Mouse (Mus musculus): ENCODE measurements around the gene Ank2. TPM values are rescaled to one million over a fixed set of nuclear protein-coding genes. Genes with fewer than 3 reads are reported as not detected.

Gene Ank2
- total RNA-seq, 2 experiments from 2014 or later: 1,080 to 1,091 TPM

DNA sequence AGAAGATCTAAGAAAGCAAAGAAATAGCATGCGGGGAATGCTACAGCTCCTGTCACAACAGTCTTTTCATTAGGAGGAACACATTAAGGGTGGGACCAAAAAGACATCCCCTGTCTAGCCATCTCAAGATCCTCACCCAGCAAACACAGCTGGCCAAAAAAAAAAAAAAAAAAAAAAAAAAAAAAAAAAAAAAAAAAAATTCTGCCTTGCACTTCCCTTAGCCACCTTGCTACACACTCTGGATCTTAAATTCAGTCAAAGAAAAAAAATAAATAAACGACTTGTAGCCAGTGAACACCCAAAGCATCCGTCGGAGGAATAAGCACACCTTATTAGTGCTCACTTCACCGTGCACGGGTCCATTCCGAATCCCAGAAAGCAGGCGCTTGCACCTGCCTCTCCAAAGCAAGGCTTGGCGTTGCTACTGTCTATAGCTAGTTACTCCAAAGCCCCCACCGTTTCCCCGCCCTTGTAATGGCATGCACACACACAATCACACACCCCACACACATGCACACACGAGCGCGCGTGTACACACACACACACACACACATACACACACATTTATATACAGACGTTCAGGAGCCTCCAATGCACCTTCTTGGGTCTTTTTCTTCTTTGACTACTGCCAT is 273.9 kb downstream of the Ank2 start:
- intact Hi-C loops (cut with DNase I): no loop called here
- peak in 1 of 2 experiments; percentile 30 for DNase-seq (ENCODE audit: extremely low spot score in 1 of 2, low spot score in 2 of 2)

DNA sequence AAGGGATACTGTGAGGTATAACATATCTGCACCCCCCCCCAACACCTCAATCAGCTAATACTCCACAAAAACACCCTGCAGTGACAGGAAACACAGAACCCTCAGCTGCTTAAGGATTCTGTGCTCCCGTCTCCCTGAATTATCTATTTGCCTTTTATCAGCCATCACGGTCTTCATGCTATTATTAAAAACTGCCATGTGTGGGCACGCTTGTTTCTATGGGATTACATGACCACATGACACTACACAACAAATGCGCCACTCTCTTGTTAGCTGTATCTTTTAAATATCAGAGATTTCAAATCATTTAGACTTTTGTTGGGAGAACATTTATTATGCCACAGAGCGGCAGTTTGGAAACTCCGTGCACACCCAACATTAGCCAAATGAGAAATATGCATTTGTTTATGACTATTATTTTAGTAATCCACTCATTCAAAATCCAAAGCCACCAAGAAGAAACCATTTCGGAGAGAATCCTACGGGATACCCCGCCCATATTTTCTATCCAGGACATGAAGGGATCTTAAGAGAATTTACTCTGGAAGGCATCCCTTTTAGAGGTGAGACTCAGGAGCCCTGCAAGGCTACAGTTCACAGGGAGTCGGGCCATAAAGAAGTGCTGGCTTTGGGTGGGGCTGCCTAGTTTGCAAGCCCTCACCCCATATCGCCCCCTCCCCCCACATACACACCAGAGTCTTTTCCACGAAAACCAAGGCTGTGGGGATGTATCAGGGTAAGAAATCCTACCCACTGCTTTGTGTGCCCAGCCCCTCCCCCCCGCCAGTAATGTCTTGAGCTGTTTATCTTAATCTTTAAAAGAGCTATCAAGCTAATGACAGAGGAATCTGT is 274.6 kb downstream of the Ank2 start:
- peak; percentile 11 to 35 for DNase-seq (ENCODE audit: extremely low spot score in 1 of 2, low spot score in 2 of 2)
- intact Hi-C loops (cut with DNase I): no loop called here

DNA sequence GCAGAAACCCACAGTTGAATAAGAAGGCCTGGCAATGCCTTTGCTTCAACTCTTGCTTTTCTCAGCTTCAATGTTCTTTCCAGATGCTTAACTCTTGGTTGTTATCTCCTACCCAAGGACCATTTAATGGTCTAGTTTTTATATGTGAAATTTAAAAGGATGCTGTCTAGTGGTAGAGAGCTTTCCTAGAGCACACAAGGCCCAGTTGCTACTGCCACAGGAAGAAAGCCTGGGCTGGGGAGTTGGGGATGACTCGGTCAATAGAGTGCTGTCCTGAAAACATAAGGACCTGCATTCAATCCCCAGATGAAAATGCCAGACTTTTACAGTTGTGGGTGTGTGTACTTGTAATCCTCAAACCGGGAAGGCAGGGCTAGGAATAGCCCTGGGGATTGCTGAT is 277.1 kb downstream of the Ank2 start:
- DNase-seq (ENCODE audit: extremely low spot score in 1 of 2, low spot score in 2 of 2): no peak
- intact Hi-C loops (cut with DNase I): no loop called here

DNA sequence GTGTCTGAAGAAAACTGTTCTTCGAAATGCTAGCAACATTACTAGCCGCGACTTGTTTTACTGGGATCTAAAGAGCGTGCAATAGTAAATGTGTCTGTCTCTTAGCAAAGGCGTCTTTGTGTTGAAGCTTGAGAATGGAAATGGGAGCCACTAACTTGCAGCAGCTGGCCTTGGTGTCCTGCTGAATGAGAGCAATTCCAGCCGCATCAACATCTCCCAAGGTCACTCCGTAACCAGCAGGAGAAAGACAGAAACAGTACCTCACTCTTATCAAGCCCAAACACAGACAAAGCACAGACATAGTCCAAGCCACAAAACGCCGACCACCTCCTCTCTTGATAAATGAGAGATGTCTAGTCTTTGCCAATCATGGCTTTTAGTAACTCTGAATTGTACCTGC is 278.3 kb downstream of the Ank2 start:
- no peak for DNase-seq (ENCODE audit: extremely low spot score in 1 of 2, low spot score in 2 of 2)
- intact Hi-C loops (cut with DNase I): no loop called here

DNA sequence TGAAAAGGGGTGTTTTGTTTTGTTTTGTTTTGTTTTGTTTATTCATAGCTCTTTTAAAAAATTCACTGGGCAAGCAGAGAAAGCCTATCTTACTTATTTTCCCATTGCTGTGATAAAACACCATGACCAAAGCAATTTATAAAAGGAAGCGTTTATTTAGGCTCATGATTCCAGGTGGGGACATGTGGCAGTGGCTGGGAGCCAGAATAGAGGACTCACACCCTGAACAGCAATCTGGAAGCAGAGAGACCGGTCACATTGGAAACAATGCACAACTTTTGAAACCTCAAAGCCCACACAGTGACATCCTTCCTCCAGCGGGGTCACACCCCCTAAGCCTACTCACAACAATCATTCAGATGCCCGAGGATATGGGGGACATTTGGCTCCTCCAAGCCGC is 285.6 kb downstream of the Ank2 start:
- no peak for DNase-seq (ENCODE audit: extremely low spot score in 1 of 2, low spot score in 2 of 2)
- intact Hi-C loops (cut with DNase I): no loop called here

DNA sequence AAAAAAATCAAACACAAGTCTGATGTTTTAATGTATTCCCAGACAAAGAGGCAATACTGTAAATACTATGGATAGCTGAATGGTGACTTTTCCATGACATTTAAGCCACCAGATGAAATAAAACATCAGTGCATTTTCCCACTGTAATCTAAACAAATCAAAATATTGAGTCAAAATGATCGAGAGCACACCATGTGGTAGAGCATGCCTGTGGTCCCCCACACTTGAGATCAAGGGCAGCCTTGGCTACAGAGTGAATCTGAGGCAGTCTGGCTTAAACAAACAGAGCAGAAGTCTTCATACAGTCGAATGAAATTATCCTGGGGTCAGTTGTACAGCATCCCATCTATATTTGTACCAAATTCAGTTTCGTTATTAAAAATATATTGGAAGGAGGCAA is 288.0 kb downstream of the Ank2 start:
- no peak for DNase-seq (ENCODE audit: extremely low spot score in 1 of 2, low spot score in 2 of 2)
- intact Hi-C loops (cut with DNase I): no loop called here

DNA sequence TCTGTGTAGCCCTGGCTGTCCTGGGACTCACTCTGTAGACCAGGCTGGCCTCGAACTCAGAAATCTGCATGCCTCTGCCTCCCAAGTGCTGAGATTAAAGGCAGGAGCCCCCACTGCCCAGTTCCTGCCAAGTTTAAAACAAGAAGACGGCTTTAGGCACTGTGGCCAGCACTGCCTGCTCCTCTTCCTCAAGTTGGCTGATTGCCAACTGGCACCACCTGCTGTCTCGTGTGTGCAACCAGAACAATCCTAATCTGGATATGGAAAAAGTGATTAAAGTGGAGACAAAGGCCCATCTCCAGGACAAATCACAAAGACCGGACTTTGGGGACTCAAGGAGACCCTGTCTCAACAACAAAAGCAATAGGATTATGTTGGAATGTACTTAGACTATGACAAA is 288.6 kb downstream of the Ank2 start:
- peak in 1 of 2 experiments; percentile 30 for DNase-seq (ENCODE audit: extremely low spot score in 1 of 2, low spot score in 2 of 2)
- intact Hi-C loops (cut with DNase I): no loop called here

DNA sequence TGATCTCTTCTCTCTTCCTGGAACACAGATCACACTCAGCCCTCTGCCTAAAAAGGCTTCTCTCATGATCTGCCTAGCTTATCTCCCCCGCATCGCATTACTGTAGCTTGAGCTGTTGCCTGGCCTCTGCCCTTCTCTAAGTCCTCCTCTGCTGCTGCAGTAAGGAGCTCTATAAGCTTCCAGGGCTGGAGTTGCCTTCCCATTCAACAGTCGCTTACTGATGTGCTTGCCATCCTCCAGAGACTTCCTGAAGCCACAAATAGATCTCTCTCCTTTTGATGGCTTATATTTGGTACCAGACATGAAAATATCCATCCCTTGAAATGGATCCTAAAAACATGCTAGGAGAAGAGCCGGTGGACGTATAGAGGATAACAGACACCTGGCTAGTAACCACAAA is 290.3 kb downstream of the Ank2 start:
- intact Hi-C loops (cut with DNase I): no loop called here
- DNase-seq (ENCODE audit: extremely low spot score in 1 of 2, low spot score in 2 of 2): no peak

DNA sequence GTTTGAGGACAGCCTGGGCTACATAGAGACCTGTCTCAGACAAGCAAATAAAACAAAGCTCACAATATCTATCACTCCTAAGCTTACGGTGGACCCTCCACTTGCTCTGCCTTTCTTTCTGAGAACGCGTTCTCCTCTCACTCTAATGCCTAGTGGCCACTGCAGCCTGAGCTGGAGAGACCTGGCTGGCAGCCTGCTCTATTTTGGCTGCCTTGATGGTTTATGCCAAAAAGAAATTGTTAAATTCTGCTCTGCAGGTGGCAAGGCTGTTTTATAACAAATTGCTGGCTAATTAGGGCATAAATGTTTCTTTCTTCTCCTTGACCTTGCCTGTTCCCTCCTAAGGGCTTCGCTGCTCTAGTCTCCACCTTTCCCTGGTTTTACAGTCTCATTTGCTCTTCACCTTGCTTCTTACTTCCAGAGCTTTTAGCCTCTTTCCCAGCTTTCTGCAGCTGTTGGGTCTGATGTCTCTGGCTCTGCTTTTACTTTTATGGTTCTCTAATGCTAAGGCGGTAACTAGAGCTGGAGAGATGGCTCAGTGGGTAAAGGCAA is 293.2 kb downstream of the Ank2 start:
- no peak for DNase-seq (ENCODE audit: extremely low spot score in 1 of 2, low spot score in 2 of 2)
- intact Hi-C loops (cut with DNase I): no loop called here

DNA sequence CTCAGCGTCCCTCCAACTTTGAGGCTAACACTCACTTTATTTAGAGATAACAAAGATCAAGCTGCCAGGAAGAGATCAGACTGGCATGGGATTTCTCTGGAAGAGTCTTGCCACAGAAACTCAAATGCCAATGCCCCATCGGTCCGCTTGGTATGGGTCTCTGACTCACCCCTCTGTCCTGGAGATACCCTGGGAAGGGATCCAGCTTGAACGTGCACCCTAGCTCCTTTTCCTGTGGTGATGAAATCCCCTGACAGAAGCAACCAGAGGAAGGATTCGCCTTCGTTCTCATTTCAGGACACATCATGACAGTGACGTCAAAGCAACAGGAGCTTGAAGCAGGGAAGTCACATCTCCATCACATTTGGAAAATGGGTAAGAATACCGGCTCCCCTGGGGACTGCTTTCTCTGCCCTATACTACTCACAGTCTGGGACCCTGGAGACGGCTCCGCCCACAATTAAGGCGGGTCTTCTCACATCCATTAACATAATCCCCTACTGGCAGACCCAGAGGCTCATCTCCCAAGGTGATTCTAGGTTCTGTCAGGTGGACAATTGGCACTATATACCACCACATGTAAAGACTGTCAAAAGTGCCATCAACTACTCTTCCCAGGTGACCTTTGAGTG is 296.6 kb downstream of the Ank2 start:
- no peak for DNase-seq (ENCODE audit: extremely low spot score in 1 of 2, low spot score in 2 of 2)
- intact Hi-C loops (cut with DNase I): no loop called here

DNA sequence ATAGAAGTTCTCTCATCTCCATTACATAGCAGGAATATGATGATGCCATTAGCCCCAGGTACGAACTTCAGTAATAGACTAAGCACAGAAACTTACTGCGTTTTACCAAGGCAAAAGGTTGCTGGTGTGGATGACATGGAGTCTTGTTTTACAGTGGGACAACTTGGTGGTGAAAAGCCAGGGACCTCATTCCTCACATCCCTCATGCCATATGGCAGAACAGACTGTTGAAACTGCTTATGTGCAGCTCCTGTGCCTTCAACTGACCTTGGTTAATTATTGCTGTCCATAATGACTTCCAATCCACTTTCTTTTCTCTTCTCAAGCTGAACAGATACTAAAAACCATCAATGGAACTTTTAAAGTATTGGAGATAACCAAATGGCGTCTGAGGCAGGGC is 298.4 kb downstream of the Ank2 start:
- DNase-seq (ENCODE audit: extremely low spot score in 1 of 2, low spot score in 2 of 2): no peak
- intact Hi-C loops (cut with DNase I): no loop called here

DNA sequence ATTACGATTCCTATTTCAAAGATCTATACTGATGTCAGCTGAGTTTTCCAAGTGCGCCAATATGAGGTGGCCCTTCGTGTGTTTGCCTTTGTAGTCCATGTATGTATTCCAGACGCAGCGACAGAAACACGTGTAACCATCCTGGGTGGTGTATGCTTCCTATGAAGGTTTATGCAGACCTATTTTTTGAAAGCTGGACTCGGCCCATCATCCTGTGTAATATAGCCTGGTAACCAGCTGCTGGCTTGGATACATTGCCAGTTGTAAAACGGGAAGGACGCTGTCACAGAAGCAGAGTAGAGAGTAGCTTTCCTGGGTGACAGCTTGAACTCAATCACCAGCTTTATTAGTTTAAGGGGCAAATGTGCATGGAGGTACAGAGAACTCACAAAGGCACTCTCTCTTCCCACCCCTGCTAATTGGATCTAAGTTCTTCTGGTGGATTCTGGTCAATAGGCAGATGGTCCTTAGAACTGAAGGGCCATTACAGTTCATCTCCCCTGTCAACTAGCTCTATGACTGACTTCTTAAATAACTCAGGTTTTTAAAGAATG is 300.0 kb downstream of the Ank2 start:
- no peak for DNase-seq (ENCODE audit: extremely low spot score in 1 of 2, low spot score in 2 of 2)
- intact Hi-C loops (cut with DNase I): no loop called here

DNA sequence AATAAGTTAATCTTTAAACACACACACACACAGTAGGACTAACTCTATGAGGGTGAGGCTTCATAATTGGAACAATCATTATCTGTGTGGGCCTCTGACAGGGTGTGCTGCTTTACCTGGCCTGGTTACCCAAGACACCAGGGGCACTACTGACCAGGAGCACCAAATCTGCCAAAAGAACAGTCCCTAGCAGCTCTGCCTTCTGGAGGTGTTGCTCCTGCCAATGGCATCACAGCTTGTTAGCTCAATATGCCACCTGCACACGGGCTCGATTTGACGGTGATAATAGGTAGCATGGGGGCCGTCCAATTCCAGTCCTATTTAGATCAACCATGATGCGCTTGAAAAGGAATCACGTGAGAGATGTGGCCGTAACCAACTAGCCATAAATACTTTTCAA is 300.5 kb downstream of the Ank2 start:
- DNase-seq (ENCODE audit: extremely low spot score in 1 of 2, low spot score in 2 of 2): no peak
- intact Hi-C loops (cut with DNase I): no loop called here

DNA sequence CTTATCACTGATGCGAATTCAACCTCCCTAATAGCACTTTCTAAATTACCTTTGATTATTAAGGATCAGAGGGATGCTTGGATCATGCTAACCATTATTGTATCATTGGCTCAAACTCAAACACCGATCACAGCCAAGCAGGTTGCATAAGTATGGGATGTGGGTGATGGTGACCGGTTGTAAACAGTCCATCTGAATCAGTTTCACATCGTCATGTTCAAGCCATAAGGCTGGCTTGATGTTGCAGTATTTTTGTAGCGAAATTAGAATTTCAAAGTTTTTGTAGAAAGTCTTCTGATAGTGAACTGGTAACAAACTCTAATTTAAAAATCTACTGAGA is 310.4 kb downstream of the Ank2 start:
- no peak for DNase-seq (ENCODE audit: extremely low spot score in 1 of 2, low spot score in 2 of 2)
- intact Hi-C loops (cut with DNase I): loop anchor here (10.0 kb wide), 1 partner anchor 366 kb away; the partner anchor contains the start of genes Larp7 and Zgrf1

DNA sequence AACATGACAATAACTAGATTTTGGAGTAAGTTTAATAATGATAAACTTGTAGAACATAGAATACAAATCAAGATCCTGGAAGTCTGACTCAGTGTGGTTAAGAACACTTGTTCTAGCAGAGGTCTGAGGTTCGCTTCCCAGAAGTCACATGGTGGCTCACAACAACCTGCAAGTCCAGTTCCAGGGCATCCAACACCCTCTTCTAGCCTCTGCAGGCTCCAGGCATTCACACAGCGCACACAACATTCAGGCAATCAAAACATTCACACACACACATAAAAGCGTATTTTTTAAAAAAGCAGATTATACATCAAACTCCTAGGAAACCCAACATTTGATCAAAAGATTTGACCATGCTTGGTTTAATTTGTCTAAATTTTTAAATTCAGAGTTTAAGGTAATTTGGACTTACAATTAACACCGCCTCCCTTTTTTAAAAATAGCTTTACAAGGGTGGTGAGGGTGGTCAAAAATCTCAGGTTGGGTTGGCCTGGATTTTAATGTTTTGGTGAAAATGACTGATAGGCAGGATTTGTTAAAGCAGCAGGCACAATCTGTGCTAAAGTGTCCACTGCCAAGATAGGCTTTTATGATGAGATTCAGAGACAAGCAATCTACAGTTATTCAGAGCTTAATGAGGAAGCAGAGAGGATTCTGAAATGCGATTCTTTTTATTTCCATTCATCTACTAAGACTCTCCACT is 310.9 kb downstream of the Ank2 start:
- intact Hi-C loops (cut with DNase I): loop anchor here (10.0 kb wide), 1 partner anchor 367 kb away; the partner anchor contains the start of genes Larp7 and Zgrf1
- DNase-seq (ENCODE audit: extremely low spot score in 1 of 2, low spot score in 2 of 2): no peak

DNA sequence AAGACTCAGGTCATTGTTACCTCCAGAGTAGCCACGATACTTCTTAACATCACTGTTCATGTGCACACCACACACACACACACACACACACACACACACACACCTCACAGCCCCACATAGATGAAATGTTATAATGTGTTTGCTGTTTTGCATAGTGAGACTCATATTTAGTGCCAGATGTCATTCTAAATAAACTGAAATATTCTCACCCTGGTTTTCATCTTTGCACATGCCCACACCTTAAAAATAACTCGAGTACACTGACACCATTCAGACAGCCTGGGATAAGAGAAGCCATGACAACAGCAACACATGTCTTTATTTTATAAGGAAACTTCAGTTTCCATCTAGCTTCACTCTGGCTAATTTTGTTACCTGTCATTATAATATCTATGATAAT is 312.1 kb downstream of the Ank2 start:
- intact Hi-C loops (cut with DNase I): loop anchor here (10.0 kb wide), 1 partner anchor 368 kb away; the partner anchor contains the start of genes Larp7 and Zgrf1
- DNase-seq (ENCODE audit: extremely low spot score in 1 of 2, low spot score in 2 of 2): no peak

DNA sequence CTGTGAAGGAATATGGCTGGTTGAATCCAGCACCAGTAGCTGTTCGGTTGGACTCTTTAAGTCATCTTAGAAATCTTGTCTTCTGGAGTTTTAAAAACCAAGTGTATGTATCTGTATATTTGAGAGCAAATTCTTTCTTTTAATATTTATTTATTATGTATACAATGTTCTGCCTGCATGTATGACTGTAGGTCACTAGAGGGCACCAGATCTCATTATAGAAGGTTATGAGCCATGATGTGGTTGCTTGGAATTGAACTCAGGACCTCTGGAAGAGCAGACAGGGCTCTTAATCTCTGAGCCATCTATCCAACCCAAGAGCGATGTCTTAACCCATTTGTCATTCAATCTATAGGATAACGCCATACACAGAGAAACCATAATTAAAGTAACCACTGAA is 312.9 kb downstream of the Ank2 start:
- intact Hi-C loops (cut with DNase I): loop anchor here (10.0 kb wide), 1 partner anchor 369 kb away; the partner anchor contains the start of genes Larp7 and Zgrf1
- no peak for DNase-seq (ENCODE audit: extremely low spot score in 1 of 2, low spot score in 2 of 2)

DNA sequence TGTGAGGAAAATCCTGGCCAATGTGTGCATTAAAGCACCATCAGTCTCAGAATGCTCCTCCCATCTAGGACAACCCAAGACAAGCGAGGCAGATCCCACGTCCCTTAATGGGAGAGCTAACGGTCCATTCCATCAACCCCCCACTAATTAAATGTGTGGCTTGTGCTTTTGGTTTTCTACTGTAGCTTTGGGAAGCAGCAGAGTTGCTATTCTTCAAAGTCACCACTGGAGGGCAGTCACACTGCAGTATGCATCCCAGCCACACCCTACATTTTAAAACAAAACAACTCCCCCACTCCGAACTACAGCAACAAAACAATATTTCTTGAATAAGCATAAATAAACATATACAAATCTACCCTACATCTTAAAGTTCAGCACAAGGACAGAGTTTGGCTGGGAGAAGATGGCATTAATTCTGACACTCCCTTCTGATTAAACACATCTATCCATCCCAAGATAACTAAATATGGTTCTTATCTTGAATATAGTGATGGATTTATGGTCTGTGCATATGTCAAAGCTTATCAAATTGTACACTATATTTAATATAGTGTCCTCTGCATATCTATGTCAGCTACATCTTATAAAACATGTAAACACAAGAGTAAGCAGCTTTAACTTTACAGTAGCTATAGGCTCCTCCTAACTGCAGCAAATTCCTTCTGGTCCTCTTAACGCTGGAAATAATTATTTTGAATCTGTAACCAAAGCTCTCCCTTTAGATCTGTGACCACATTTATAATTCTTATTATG is 315.0 kb downstream of the Ank2 start:
- intact Hi-C loops (cut with DNase I): loop anchor here (5.0 to 10.0 kb wide), 2 partner anchors 133 to 371 kb away; partner anchors contain the start of genes Larp7 and Zgrf1
- DNase-seq (ENCODE audit: extremely low spot score in 1 of 2, low spot score in 2 of 2): no peak

Measured in left cerebral cortex, postnatal 10 days (tissue).